Mouse (Mus musculus) heart, embryonic 13.5 days (tissue): ENCODE measurements around the gene Stpg2. TPM values are rescaled to one million over a fixed set of nuclear protein-coding genes. Genes with fewer than 3 reads are reported as not detected.

ENCODE experiments used
- ATAC-seq: fragments of 200-750 bp; cut with Nextera tagmentation; 2 replicates; pipeline ENCODE4 v1.8.0; 2017; ENCODE audit warnings: moderate TSS enrichment; ENCODE audit not compliant: insufficient number of reproducible peaks, low FRiP score, low TSS enrichment; ENCODE audit errors: extremely low read depth
- H3K27ac ChIP-seq: fragments of 300-500 bp; sonication (generic); replicated peaks from 2 replicates; pipeline ENCODE4 v1.5.1; 2015; ENCODE audit warnings: moderate library complexity, mild to moderate bottlenecking, inconsistent platforms
- H3K27me3 ChIP-seq: fragments of 300-500 bp; sonication (generic); replicated peaks from 2 replicates; pipeline ENCODE4 v1.6.1; 2015; ENCODE audit warnings: mild to moderate bottlenecking, inconsistent platforms
- H3K36me3 ChIP-seq: fragments of 300-500 bp; sonication (generic); 2 replicates; pipeline ENCODE4 v1.6.1; 2015; ENCODE audit warnings: mild to moderate bottlenecking, inconsistent platforms
- H3K4me1 ChIP-seq: fragments of 300-500 bp; sonication (generic); 2 replicates; pipeline ENCODE4 v1.6.1; 2015; ENCODE audit warnings: inconsistent platforms
- H3K4me2 ChIP-seq: fragments of 300-500 bp; sonication (generic); 2 replicates; pipeline ENCODE4 v1.6.1; 2015; ENCODE audit warnings: inconsistent platforms, mild to moderate bottlenecking, moderate library complexity
- H3K4me3 ChIP-seq: fragments of 300-500 bp; sonication (generic); 2 replicates; pipeline ENCODE4 v1.5.1; 2015; ENCODE audit warnings: moderate library complexity, mild to moderate bottlenecking, inconsistent platforms
- H3K9ac ChIP-seq: fragments of 300-500 bp; sonication (generic); 2 replicates; pipeline ENCODE4 v1.6.1; 2015; ENCODE audit warnings: inconsistent platforms, mild to moderate bottlenecking, moderate library complexity
- H3K9me3 ChIP-seq: fragments of 300-500 bp; sonication (generic); 2 replicates; pipeline ENCODE4 v1.6.1; 2016; ENCODE audit warnings: inconsistent platforms
- WGBS: fragments of 180-500 bp; shearing (Covaris S2); methylation state at CpG from one replicate; pipeline ENCODE4 v1.1.7; 2015; ENCODE audit warnings: mixed read lengths; 5-methylcytosine and 5-hydroxymethylcytosine counted together
- polyA plus RNA-seq: library from polyadenylated mRNA; unstranded; fragments of >200 nt; fragmentation: Nextera tagmentation; extraction: Ambion mirVana; gene quantifications from 2 replicates; pipeline ENCODE4 v1.2.1, GENCODE M21; 2015

The Stpg2 gene
- polyA plus RNA-seq, 1 experiment from 2014 or later = not detected

DNA sequence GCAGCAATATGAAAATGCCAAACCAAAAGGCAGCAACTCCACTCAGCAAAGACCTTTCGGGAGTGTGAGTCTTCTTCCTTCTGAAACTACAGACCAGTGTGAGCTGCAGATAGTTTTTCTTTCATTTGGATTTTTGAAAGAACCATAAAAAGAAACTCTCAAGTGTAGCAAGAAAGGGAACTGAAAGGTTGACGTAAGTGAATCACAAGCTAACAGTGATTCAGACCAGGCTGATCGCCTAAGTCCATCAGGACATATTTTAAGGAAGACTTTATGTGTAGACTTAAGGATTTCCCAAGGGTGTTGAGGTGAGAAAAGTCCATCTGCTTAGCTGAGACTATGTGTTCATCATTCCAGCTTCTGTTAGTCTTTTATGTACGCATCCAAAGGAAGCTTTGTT, 533.9 kb downstream of the Stpg2 start:
- H3K4me2 ChIP-seq = no peak overlapping the region
- WGBS = 87% methylated on average over 4 of the region's 4 CpGs
- no peak overlapping the region for H3K4me3 ChIP-seq
- H3K27ac ChIP-seq = no peak overlapping the region
- H3K9me3 ChIP-seq = no peaks in the 10 kb centered on the region
- H3K4me1 ChIP-seq = peaks cover 8% of the 10 kb centered on the region
- ATAC-seq = no peak
- no peaks in the 10 kb centered on the region for H3K36me3 ChIP-seq
- H3K27me3 ChIP-seq = no peaks in the 10 kb centered on the region
- H3K9ac ChIP-seq = no peak overlapping the region

Other genes starting within 250 kb of the Stpg2 start
- gene Rap1gds1, start 130.5 kb upstream of the Stpg2 start, polyA plus RNA-seq = 48.3 and 48.5 TPM in 2 replicates